Mouse (Mus musculus) midbrain, embryonic 16.5 days (tissue): ENCODE results near the gene Ankrd65. TPM values are rescaled to one million over a fixed set of nuclear protein-coding genes. Genes with fewer than 3 reads are reported as not detected.
A peak's percentile ranks its signal among the peaks of the same experiment; 100 is the strongest.

Source experiments
- ATAC-seq: fragments of 200-750 bp; cut with Nextera tagmentation; 2 replicates; pipeline ENCODE4 v1.8.0; 2017; ENCODE audit warnings: moderate TSS enrichment
- H3K27ac ChIP-seq: fragments of 300-500 bp; sonication (generic); 2 replicates; pipeline ENCODE4 v1.5.1; 2014; ENCODE audit warnings: mild to moderate bottlenecking, low read length, mixed read lengths
- H3K27me3 ChIP-seq: fragments of 300-500 bp; sonication (generic); 2 replicates; pipeline ENCODE4 v1.6.1; 2014; ENCODE audit warnings: low read depth, low read length, mixed read lengths; ENCODE audit not compliant: control insufficient read depth, insufficient read depth
- H3K36me3 ChIP-seq: fragments of 300-500 bp; sonication (generic); 2 replicates; pipeline ENCODE4 v1.6.1; 2014; ENCODE audit warnings: mild to moderate bottlenecking, low read length, moderate library complexity, mixed read lengths; ENCODE audit not compliant: control insufficient read depth, insufficient read depth
- H3K4me1 ChIP-seq: fragments of 300-500 bp; sonication (generic); 2 replicates; pipeline ENCODE4 v1.6.1; 2014; ENCODE audit warnings: mild to moderate bottlenecking, low read length, mixed read lengths; ENCODE audit not compliant: control insufficient read depth, insufficient read depth
- H3K4me2 ChIP-seq: fragments of 300-500 bp; sonication (generic); 2 replicates; pipeline ENCODE4 v1.6.1; 2014; ENCODE audit warnings: mild to moderate bottlenecking, low read length, mixed read lengths
- H3K4me3 ChIP-seq: fragments of 300-500 bp; sonication (generic); 2 replicates; pipeline ENCODE4 v1.5.1; 2014; ENCODE audit warnings: low read depth, mild to moderate bottlenecking, low read length, moderate library complexity, mixed read lengths
- H3K9ac ChIP-seq: fragments of 300-500 bp; sonication (generic); 2 replicates; pipeline ENCODE4 v1.6.1; 2014; ENCODE audit warnings: low read depth, low read length, mixed read lengths
- H3K9me3 ChIP-seq: fragments of 300-500 bp; sonication (generic); replicated peaks from 2 replicates; pipeline ENCODE4 v1.6.1; 2014; ENCODE audit warnings: mild to moderate bottlenecking, low read length, mixed read lengths; ENCODE audit not compliant: control insufficient read depth, poor library complexity, severe bottlenecking
- WGBS: fragments of 180-500 bp; shearing (Covaris S2); extraction: QIAGEN DNeasy Blood & Tissue Kit; methylation state at CpG from one replicate; pipeline ENCODE4 v1.1.7; 2014; 5-methylcytosine and 5-hydroxymethylcytosine counted together
- polyA plus RNA-seq: library from polyadenylated mRNA; unstranded; fragments of >200 nt; fragmentation: Nextera tagmentation; extraction: Ambion mirVana; gene quantifications from 2 replicates; pipeline ENCODE4 v1.2.1, GENCODE M21; 2015

Gene Ankrd65
- polyA plus RNA-seq, 1 experiment from 2014 or later = not detected

DNA sequence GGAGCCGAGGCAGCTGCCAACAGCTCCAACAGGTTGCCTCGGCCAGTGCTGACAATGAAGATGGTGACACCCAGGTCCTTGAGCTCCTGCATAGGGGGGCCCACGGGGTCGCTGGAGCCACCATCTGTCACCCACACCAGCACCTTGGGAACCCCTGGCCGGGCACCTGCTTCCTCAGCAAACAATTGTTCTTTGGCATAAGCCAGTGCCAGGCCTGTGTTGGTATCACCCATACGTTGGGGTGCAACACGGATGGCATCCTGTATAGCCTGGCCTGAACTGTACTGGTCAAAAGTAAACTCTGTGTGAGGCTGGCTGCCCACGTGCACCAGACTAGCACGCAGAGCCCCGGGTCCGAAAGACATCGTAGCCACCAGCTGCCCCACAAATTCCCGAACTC lies 17.5 kb upstream of the Ankrd65 start:
- Histone ChIP-seq H3K4me1 (peaks cover 15% of the 10 kb centered on the region), H3K36me3 (no peaks in the 10 kb centered on the region), H3K27me3 (peaks cover 4% of the 10 kb centered on the region), H3K4me3 (no peak overlapping the region), H3K27ac (no peak overlapping the region), H3K9me3 (no peaks in the 10 kb centered on the region), H3K9ac (peak overlapping the region; percentile 21; the same call in 1 of the 2 replicates), H3K4me2 (peak overlapping the region; percentile 12; the same call in 1 of the 2 replicates)
- ATAC-seq = no peak
- 86% methylated on average over 13 of the region's 13 CpGs for WGBS

DNA sequence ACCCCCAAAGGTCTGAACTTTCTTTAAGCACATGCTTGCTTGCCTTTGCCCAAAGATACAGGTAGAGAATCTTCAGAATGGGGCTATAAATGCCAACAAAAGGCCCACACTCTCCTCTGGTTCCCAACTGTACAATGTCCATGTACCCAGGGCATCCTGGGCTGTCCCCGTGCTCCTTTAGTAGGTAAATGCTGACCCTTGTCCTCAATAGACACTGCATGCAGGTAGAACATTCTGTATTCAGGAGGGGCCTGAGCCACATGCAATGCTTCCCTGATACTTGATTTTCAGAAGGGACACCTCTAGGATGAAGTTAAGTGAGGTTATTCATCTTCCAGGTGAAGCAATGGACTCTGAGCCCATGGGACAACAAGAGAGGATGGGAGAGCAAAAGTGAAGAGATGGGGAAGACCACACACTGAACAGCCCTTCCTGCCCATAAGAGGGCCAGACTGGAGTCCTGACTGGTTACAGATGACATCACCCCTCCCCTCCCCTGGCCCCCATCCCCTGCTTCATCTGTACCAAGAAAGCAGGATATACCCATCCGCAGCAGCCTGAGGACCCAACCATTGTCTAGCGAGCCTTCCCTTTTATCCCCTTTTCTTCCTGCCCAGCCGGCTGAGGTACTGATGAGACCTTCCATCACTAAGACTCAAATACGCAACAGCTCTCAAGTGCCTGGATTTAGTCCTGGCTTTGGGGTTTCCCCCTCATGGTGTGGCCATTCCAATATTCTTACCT lies 16.7 kb upstream of the Ankrd65 start:
- WGBS = 35% methylated on average over 5 of the region's 5 CpGs

DNA sequence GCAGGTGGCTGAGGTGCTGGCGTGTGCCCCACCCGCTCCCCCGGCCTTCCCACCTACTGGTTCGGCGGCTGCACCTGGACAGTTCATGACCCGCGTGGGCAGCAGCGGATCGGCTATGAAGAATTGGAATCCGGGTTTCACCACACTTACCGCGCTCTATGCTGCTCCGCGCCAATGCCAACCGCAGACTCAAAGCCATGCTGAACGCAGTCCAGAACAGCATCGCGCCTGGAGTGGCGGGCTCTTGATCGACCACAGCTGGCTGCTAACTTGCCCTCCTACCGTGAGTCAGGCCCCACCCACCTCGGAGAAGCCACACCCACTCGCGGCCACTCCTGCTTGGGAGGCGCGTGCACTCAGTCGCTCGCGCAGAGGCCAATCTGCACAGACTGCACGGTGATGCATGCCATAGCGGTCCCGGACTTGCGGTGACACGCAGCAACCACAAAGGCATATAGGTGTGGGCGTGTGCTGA lies 15.9 kb upstream of the Ankrd65 start, which contains the start of gene Vwa1:
Gene Vwa1, minus strand, starts transcription at position 419 of the 475 bp plus-strand sequence.
- H3K4me1 ChIP-seq = peaks cover 15% of the 10 kb centered on the region
- no peaks in the 10 kb centered on the region for H3K9me3 ChIP-seq
- peak within 1 kb of the TSS; percentile 77 for H3K27ac ChIP-seq
- H3K27me3 ChIP-seq = peaks cover 4% of the 10 kb centered on the region
- ATAC-seq = peak; percentile 82
- H3K9ac ChIP-seq = peak within 1 kb of the TSS; percentile 66
- 2% methylated on average over 34 of the region's 35 CpGs for WGBS
- no peaks in the 10 kb centered on the region for H3K36me3 ChIP-seq
- H3K4me3 ChIP-seq = peak within 1 kb of the TSS; percentile 46
- peak within 1 kb of the TSS; percentile 80 for H3K4me2 ChIP-seq

More for the DNA sequence above, 16.7 kb upstream of the Ankrd65 start:
- Histone ChIP-seq H3K4me1 (peaks cover 15% of the 10 kb centered on the region), H3K36me3 (no peaks in the 10 kb centered on the region), H3K4me2 (peak overlapping the region; percentile 80), H3K9me3 (no peaks in the 10 kb centered on the region), H3K4me3 (peak overlapping the region; percentile 46), H3K27me3 (peaks cover 4% of the 10 kb centered on the region), H3K27ac (no peak overlapping the region), H3K9ac (peak overlapping the region; percentile 66)
- ATAC-seq = no peak

DNA sequence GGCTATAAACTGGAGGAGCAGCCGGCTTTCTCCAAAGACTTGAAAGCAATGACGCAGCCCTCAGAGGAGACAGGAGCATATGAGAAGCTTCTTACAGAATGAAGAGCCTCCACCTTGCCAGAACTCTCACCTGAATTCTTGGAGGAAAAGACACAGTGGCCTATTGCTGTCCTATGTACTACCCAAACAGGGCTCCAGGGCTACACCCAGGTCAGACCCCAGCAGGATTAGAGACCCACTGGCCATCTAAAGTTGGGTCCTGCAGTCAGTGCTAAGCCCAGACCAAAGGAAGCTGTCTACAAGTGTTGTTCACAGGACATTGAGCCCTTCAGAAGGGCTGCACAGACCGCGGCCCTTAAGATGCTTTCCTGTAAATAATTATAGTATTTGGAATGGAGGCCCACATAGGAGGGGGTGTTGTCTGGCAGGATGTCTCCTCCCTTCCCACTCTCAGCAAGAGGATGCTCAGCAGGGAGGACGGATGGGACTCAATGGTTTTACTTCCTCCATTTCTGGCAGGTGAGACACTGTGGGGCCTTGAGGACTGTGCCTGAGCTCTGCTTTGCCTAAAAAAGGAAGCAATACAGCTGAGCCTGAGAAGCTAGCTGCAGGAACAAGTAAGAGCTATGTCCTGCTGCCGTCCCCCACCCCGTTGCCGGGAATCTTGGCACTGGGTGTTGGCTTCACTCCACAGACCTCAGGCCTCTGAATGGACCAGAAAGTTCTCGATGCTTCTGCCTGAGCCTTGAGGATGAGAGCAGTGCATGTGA lies 15.1 kb upstream of the Ankrd65 start:
- 56% methylated on average over 9 of the region's 9 CpGs for WGBS
- peak overlapping the region; percentile 66 for H3K9ac ChIP-seq
- H3K27me3 ChIP-seq = peaks cover 4% of the 10 kb centered on the region
- ATAC-seq = peak; percentile 6
- H3K9me3 ChIP-seq = no peaks in the 10 kb centered on the region
- peak overlapping the region; percentile 77 for H3K27ac ChIP-seq
- no peaks in the 10 kb centered on the region for H3K36me3 ChIP-seq
- peaks cover 15% of the 10 kb centered on the region for H3K4me1 ChIP-seq
- peak overlapping the region; percentile 80 for H3K4me2 ChIP-seq
- peak overlapping the region; percentile 46 for H3K4me3 ChIP-seq

DNA sequence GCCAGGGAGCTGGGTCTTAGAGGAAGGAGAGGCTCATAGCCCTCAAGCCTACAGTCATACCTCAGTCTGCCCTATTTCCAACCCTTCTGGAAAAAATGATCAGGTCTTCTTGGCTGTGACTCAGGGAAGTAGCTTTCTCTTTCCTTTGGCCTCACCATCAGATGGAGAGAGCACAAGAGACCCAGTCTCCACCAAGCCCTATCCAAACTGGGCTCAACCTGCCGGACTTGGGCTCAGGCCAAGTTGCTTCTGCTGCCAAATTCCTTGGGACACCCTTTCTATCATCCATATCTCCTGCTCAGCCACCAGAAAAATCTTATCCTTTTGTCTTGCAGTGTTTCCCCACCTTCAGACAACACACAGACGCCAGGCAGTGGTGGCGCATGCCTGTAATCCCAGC lies 14.4 kb upstream of the Ankrd65 start:
- peaks cover 4% of the 10 kb centered on the region for H3K27me3 ChIP-seq
- peaks cover 11% of the 10 kb centered on the region for H3K4me1 ChIP-seq
- no peak for ATAC-seq
- no peak overlapping the region for H3K4me3 ChIP-seq
- H3K27ac ChIP-seq = peak overlapping the region; percentile 23
- no peak overlapping the region for H3K4me2 ChIP-seq
- H3K9me3 ChIP-seq = no peaks in the 10 kb centered on the region
- WGBS = 79% methylated on average over 3 of the region's 3 CpGs
- H3K36me3 ChIP-seq = no peaks in the 10 kb centered on the region
- H3K9ac ChIP-seq = no peak overlapping the region

DNA sequence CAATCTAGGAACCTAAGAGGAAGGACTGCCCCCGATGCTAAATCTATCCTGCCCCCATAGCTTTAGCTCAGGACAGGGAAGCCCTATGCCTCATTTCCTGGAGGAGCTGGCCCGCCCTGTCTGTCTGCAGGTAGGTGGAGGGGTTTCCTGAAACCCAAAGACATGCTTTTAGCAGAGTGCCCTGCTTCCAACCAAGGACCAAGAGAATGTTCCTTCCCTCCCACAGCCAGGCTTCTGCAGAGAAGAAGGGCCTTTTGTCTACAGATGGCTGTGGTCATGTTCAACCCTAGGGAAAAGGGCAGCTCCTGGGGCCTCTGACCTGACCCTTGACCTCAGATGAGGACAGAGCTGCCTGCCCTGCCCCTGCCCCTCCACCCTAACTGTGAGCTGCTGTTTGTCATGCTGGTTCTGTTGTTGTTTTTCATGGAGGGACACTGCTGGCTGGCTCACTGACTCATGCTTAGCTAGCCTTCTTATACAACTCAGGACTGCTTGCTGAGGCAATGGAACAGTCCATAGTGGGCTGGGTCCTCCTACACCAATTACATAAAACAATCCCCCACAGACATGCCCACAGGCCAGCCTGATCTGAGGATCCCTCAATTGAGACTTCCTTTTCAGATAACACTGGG lies 13.4 kb upstream of the Ankrd65 start:
- Histone ChIP-seq H3K27me3 (peaks cover 4% of the 10 kb centered on the region), H3K27ac (no peak overlapping the region), H3K4me1 (peaks cover 11% of the 10 kb centered on the region), H3K4me3 (no peak overlapping the region), H3K36me3 (no peaks in the 10 kb centered on the region), H3K9me3 (no peaks in the 10 kb centered on the region), H3K4me2 (no peak overlapping the region), H3K9ac (no peak overlapping the region)
- 34% methylated on average over 2 of the region's 2 CpGs for WGBS
- no peak for ATAC-seq

DNA sequence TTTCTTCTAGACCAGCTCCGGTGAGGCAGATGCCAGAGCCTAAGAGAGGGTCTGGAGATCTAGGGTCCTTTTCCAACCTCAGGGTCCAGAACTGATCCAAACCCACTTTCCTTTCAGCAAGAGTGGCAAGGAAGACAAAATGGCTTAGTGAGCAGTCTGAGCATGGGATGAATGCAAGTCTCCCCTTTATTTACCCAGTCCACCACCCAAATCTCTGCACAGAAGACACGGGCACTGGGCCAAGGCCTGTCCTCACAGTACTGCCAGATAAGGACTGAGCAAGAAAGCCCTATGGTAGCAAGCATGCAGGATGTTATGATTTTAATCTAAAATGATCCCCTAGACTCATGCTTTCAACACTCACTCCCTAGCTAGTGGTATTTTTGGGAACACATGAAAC lies 12.4 kb upstream of the Ankrd65 start:
- Histone ChIP-seq H3K27me3 (peaks cover 4% of the 10 kb centered on the region), H3K9ac (no peak overlapping the region)
- 74% methylated on average over 2 of the region's 2 CpGs for WGBS

DNA sequence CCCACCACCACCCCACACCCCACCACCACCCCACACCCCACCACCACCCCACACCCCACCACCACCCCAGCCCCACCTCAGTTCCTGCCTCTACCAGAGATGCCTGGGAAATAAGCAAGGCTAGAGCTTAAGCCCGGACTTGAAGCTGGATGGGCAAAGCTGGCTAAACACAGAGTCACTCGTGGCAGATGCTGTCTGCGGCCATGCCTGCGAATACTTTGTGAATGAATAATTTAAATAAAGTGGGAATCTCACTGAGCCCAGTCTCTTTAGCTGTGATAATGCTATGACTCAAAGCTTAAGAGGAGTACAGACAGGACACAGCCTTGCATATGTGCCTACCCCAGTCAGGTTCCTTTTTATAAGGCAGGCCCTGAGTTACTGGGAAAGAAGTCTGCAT lies 10.7 kb upstream of the Ankrd65 start:
- WGBS = 80% methylated on average over 4 of the region's 4 CpGs
- ATAC-seq = no peak
- Histone ChIP-seq H3K4me1 (peaks cover 16% of the 10 kb centered on the region), H3K9me3 (no peaks in the 10 kb centered on the region), H3K27me3 (no peaks in the 10 kb centered on the region), H3K27ac (no peak overlapping the region), H3K36me3 (no peaks in the 10 kb centered on the region), H3K4me2 (no peak overlapping the region), H3K9ac (no peak overlapping the region), H3K4me3 (no peak overlapping the region)

More for the DNA sequence above, 12.4 kb upstream of the Ankrd65 start:
- no peak for ATAC-seq
- Histone ChIP-seq H3K4me3 (no peak overlapping the region), H3K27ac (no peak overlapping the region), H3K36me3 (no peaks in the 10 kb centered on the region), H3K4me1 (peaks cover 12% of the 10 kb centered on the region), H3K9me3 (no peaks in the 10 kb centered on the region), H3K4me2 (no peak overlapping the region)
